Mouse (Mus musculus) embryonic stem cell, embryonic (primary cell): Measurements from ENCODE around the gene Nme4.

Experiments used
- CTCF ChIA-PET, 4 experiments: fragments of 300-600 bp in 2 of 4; fragments of 350-600 bp in 2 of 4; sonication (Branson Sonifier 250); formaldehyde crosslinking; loops; one replicate each; lab custom pipeline; 2022; ENCODE audit warnings: inconsistent platforms in 2 of 4; lab: Charles Lee
- POLR2A ChIA-PET, 4 experiments: fragments of 300-600 bp in 2 of 4; fragments of 350-600 bp in 2 of 4; sonication (Branson Sonifier 250); formaldehyde crosslinking; loops; one replicate each; lab custom pipeline; 2022; ENCODE audit warnings: antibody characterized with exemption in 4 of 4, inconsistent platforms in 1 of 4; lab: Charles Lee

The Nme4 gene

GRCm38 (mm10) chr17:26119766-26120710, 24.6 kb upstream of the Nme4 start:
- CTCF ChIA-PET, result interaction anchor here in 1 of 4 experiments (0.8 to 1.6 kb wide), 6 partner anchors 9 to 124 kb away, joined by 3 to 6 read pairs (median 4); partner anchors contain the start of genes Axin1, Decr2 and Fam234a
- POLR2A ChIA-PET, result interaction anchor here in 3 of 4 experiments (0.6 to 6.2 kb wide), 14 partner anchors 8 to 139 kb away, joined by 3 to 61 read pairs (median 4); partner anchors contain the start of genes Axin1 (in 1 of the 3), Luc7l (in 1 of the 3) and Tmem8 (in 1 of the 3)

- ChIA-PET CTCF (interaction anchor here in 2 of 4 experiments (1.0 to 1.6 kb wide), 2 partner anchors 22 to 105 kb away, joined by 3 to 5 read pairs; partner anchors contain the start of gene Axin1 (in 1 of the 2)), POLR2A (interaction anchor here in 3 of 4 experiments (0.5 to 4.8 kb wide), 8 partner anchors 16 to 786 kb away, joined by 3 to 22 read pairs (median 4); partner anchors contain the start of genes Axin1 (in 3 of the 3) and Luc7l (in 1 of the 3))
Observed at GRCm38 (mm10) chr17:26116503-26117258, 21.3 kb upstream of the Nme4 start.

GRCm38 (mm10) chr17:26115956-26116487, 20.6 kb upstream of the Nme4 start:
- ChIA-PET CTCF (interaction anchor here in 1 of 4 experiments (1.0 to 1.6 kb wide), 2 partner anchors 22 to 104 kb away, joined by 3 to 5 read pairs; partner anchors contain the start of gene Axin1), POLR2A (interaction anchor here in 3 of 4 experiments (0.5 to 7.4 kb wide), 6 partner anchors 7 to 137 kb away, joined by 3 to 106 read pairs (median 21); partner anchors contain the start of genes Axin1 (in 2 of the 3), Decr2 (in 1 of the 3), Luc7l (in 1 of the 3) and Mrpl28 (in 1 of the 3))

GRCm38 (mm10) chr17:26115205-26115898, 19.9 kb upstream of the Nme4 start:
- ChIA-PET CTCF (interaction anchor here in 3 of 4 experiments (0.7 to 1.6 kb wide), 5 partner anchors 23 to 117 kb away, joined by 3 to 11 read pairs (median 3); partner anchors contain the start of genes Axin1 (in 2 of the 3) and Decr2 (in 1 of the 3)), POLR2A (interaction anchor here in 2 of 4 experiments (1.1 to 7.4 kb wide), 8 partner anchors 8 to 138 kb away, joined by 3 to 106 read pairs (median 16); partner anchors contain the start of genes Axin1 (in 2 of the 2), Luc7l (in 2 of the 2), Decr2 (in 1 of the 2) and Mrpl28 (in 1 of the 2))

- POLR2A ChIA-PET, result interaction anchor here in 3 of 4 experiments (0.6 to 7.4 kb wide), 20 partner anchors 8 to 139 kb away, joined by 3 to 106 read pairs (median 6); partner anchors contain the start of genes Mrpl28 (in 3 of the 3), Axin1 (in 2 of the 3), Luc7l (in 2 of the 3) and Decr2 (in 1 of the 3)
- CTCF ChIA-PET, result interaction anchor here (0.7 to 1.7 kb wide), 6 partner anchors 9 to 138 kb away, joined by 3 to 6 read pairs (median 4); partner anchors contain the start of genes Axin1 (in 1 of the 4), Decr2 (in 1 of the 4) and Mrpl28 (in 1 of the 4)
Observed at GRCm38 (mm10) chr17:26114461-26114860, 19.1 kb upstream of the Nme4 start.

- ChIA-PET CTCF (interaction anchor here (0.7 to 1.7 kb wide), 13 partner anchors 8 to 281 kb away, joined by 3 to 6 read pairs (median 4); partner anchors contain the start of genes Mrpl28 (in 2 of the 4), Axin1 (in 1 of the 4), Decr2 (in 1 of the 4) and Mcrip2 (in 1 of the 4)), POLR2A (interaction anchor here in 3 of 4 experiments (0.6 to 7.4 kb wide), 30 partner anchors 8 to 281 kb away, joined by 3 to 106 read pairs (median 5); partner anchors contain the start of genes Mrpl28 (in 3 of the 3), Axin1 (in 2 of the 3), Decr2 (in 2 of the 3) and Luc7l (in 2 of the 3))
Observed at GRCm38 (mm10) chr17:26114061-26114460, 18.7 kb upstream of the Nme4 start.

GRCm38 (mm10) chr17:26113181-26113948, 18.0 kb upstream of the Nme4 start, which contains the start of gene Tmem8:
Gene Tmem8 (plus strand): TSS chr17:26113299.
- POLR2A ChIA-PET, result interaction anchor here (0.5 to 7.4 kb wide), 34 partner anchors 8 to 1550 kb away, joined by 3 to 106 read pairs (median 5); partner anchors contain the start of genes Mrpl28 (in 3 of the 4), Axin1 (in 2 of the 4), Decr2 (in 2 of the 4) and Luc7l (in 2 of the 4)
- CTCF ChIA-PET, result interaction anchor here (0.7 to 1.7 kb wide), 18 partner anchors 9 to 281 kb away, joined by 3 to 6 read pairs (median 4); partner anchors contain the start of genes Decr2 (in 2 of the 4), Mrpl28 (in 2 of the 4), Axin1 (in 1 of the 4) and Mcrip2 (in 1 of the 4)

- POLR2A ChIA-PET, result interaction anchor here (0.5 to 7.4 kb wide), 26 partner anchors 8 to 1550 kb away, joined by 3 to 106 read pairs (median 6); partner anchors contain the start of genes Mrpl28 (in 3 of the 4), Axin1 (in 2 of the 4), Decr2 (in 2 of the 4) and Luc7l (in 2 of the 4)
- CTCF ChIA-PET, result interaction anchor here in 3 of 4 experiments (0.7 to 1.7 kb wide), 13 partner anchors 10 to 280 kb away, joined by 3 to 6 read pairs (median 4); partner anchors contain the start of genes Decr2 (in 2 of the 3), Axin1 (in 1 of the 3), Mcrip2 (in 1 of the 3) and Mrpl28 (in 1 of the 3)
Observed at GRCm38 (mm10) chr17:26112751-26113150, 17.3 kb upstream of the Nme4 start.

GRCm38 (mm10) chr17:26111722-26112121, 16.3 kb upstream of the Nme4 start:
- ChIA-PET CTCF (interaction anchor here in 2 of 4 experiments (0.7 to 2.4 kb wide), 5 partner anchors 9 to 19 kb away, joined by 3 to 8 read pairs (median 3); partner anchors contain the start of gene Mrpl28 (in 1 of the 2)), POLR2A (interaction anchor here in 3 of 4 experiments (1.0 to 7.4 kb wide), 12 partner anchors 11 to 285 kb away, joined by 3 to 106 read pairs (median 8); partner anchors contain the start of genes Mrpl28 (in 2 of the 3), Nme4 (in 2 of the 3), Axin1 (in 1 of the 3) and Decr2 (in 1 of the 3))

- ChIA-PET POLR2A (interaction anchor here (0.5 to 7.4 kb wide), 25 partner anchors 10 to 1132 kb away, joined by 3 to 106 read pairs (median 4); partner anchors contain the start of genes Nme4 (in 3 of the 4), Mrpl28 (in 2 of the 4), Axin1 (in 1 of the 4) and Decr2 (in 1 of the 4)), CTCF (interaction anchor here in 2 of 4 experiments (0.8 to 2.4 kb wide), 5 partner anchors 9 to 102 kb away, joined by 3 to 8 read pairs (median 4); partner anchors contain the start of genes Decr2 (in 1 of the 2) and Mrpl28 (in 1 of the 2))
Observed at GRCm38 (mm10) chr17:26111024-26111423, 15.6 kb upstream of the Nme4 start.

GRCm38 (mm10) chr17:26110156-26110555, 14.8 kb upstream of the Nme4 start:
- CTCF ChIA-PET, result interaction anchor here in 3 of 4 experiments (0.7 to 2.4 kb wide), 11 partner anchors 9 to 133 kb away, joined by 3 to 8 read pairs (median 4); partner anchors contain the start of genes Decr2 (in 2 of the 3), Axin1 (in 1 of the 3), Fam234a (in 1 of the 3) and Mrpl28 (in 1 of the 3)
- POLR2A ChIA-PET, result interaction anchor here (0.6 to 7.4 kb wide), 26 partner anchors 9 to 947 kb away, joined by 3 to 106 read pairs (median 4); partner anchors contain the start of genes Mrpl28 (in 3 of the 4), Rab11fip3 (in 3 of the 4), Nme4 (in 2 of the 4) and Fbxl16 (in 1 of the 4)

- CTCF ChIA-PET, result interaction anchor here in 1 of 4 experiments (0.9 to 1.5 kb wide), 2 partner anchors 77 to 96 kb away, joined by 3 to 8 read pairs; no protein-coding TSS in a partner anchor
- POLR2A ChIA-PET, result interaction anchor here in 3 of 4 experiments (0.6 to 1.9 kb wide), 12 partner anchors 8 to 1586 kb away, joined by 3 to 8 read pairs (median 3); partner anchors contain the start of genes Decr2 (in 1 of the 3), Mrpl28 (in 1 of the 3), Nme4 (in 1 of the 3) and Tmem8 (in 1 of the 3)
Observed at GRCm38 (mm10) chr17:26105619-26106018, 10.2 kb upstream of the Nme4 start.

GRCm38 (mm10) chr17:26101478-26101877, 6.1 kb upstream of the Nme4 start:
- CTCF ChIA-PET, result interaction anchor here in 3 of 4 experiments (0.5 to 1.5 kb wide), 15 partner anchors 8 to 273 kb away, joined by 3 to 14 read pairs (median 4); partner anchors contain the start of genes Decr2 (in 2 of the 3), Mrpl28 (in 1 of the 3) and Rhbdl1 (in 1 of the 3)
- POLR2A ChIA-PET, result interaction anchor here in 3 of 4 experiments (0.6 to 11.1 kb wide), 26 partner anchors 8 to 334 kb away, joined by 3 to 106 read pairs (median 3); partner anchors contain the start of genes Decr2 (in 3 of the 3), Tmem8 (in 3 of the 3), Rab11fip3 (in 2 of the 3) and Axin1 (in 1 of the 3)
